In the genomic region with DNA sequence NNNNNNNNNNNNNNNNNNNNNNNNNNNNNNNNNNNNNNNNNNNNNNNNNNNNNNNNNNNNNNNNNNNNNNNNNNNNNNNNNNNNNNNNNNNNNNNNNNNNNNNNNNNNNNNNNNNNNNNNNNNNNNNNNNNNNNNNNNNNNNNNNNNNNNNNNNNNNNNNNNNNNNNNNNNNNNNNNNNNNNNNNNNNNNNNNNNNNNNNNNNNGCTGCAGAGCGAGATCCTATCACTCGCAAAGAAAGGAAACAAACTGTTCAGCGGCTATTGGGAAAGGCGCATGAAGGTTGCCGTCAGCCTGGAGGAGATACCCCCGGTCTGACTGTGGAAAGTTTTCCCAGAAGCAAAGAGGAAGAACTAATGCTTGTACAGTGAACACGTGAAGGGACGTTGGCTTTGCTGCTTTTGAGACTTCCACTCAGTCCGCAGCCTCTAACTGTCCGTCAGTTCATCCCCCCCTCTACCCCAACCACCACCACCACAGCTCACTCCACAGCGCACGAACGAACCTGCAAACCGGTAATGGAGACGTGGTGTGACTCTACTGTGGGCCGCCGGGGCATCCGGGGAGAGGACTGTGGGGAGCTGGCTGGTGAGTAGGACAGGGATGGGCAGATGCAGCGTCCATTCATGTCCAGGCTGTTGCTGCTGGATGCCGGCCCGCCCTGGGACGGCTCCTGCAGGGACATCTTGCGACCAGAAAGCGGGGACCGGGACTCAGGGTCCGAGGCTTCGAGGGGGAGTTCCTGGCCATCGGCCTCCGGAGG, we compare ENCODE assay signal across 12 mouse cellular contexts. TPM values are rescaled to one million over a fixed set of nuclear protein-coding genes. Genes with fewer than 3 reads are reported as not detected.
DNase-seq lines count a peak whose midpoint lies in the region; ATAC-seq and TF ChIP-seq lines count a peak whose summit lies in the region.
"Had no signal": no experiment of that assay in that cellular context is flagged by ENCODE, and none has a peak within 500 bp of the region (broad histone marks: within the 10 kb centered on the region; RNA-seq: fewer than 3 reads in every experiment).

No protein-coding gene starts in this region.

- peaks cover 16% of the 10 kb centered on the region for H3K36me3 ChIP-seq in kidney, embryonic 15.5 days
- H3K36me3 ChIP-seq in ES-Bruce4 (ENCODE audit: control insufficient read depth, insufficient read depth, low read length, poor library complexity, severe bottlenecking): 0 out of 2 replicates have a peak, but pooled peaks cover 2% of the 10 kb centered on the region
- H3K36me3 ChIP-seq in intestine, embryonic 16.5 days (ENCODE audit: control insufficient read depth, insufficient read depth, low read length): no peaks in the 10 kb centered on the region

- no peak for ATAC-seq in kidney, embryonic 15.5 days (replicated peaks; ENCODE audit: low FRiP score)
- ATAC-seq in intestine, embryonic 16.5 days: peak; percentile 26; the same call in 1 of the 2 replicates
- ATAC-seq: Patski had no signal

- no peaks in the 10 kb centered on the region for H3K27me3 ChIP-seq in kidney, embryonic 15.5 days
- H3K27me3 ChIP-seq in ES-Bruce4 (ENCODE audit: control insufficient read depth, insufficient read depth, low read length, poor library complexity, severe bottlenecking): no peaks in the 10 kb centered on the region
- no peaks in the 10 kb centered on the region for H3K27me3 ChIP-seq in intestine, embryonic 16.5 days (replicated peaks; ENCODE audit: control insufficient read depth, insufficient read depth, low read length)
- H3K27me3 ChIP-seq: embryonic facial prominence, embryonic 15.5 days; hindbrain, embryonic 13.5 days; limb, embryonic 15.5 days; Patski had no signal

- 0 out of 2 replicates have a peak overlapping the region, but pooled peaks have one; percentile 14 for H3K9ac ChIP-seq in kidney, embryonic 15.5 days
- peak overlapping the region; percentile 10 for H3K9ac ChIP-seq in ES-Bruce4 (ENCODE audit: low read depth, poor library complexity, severe bottlenecking)
- no peak overlapping the region for H3K9ac ChIP-seq in intestine, embryonic 16.5 days (ENCODE audit: low read depth, low read length)
- H3K9ac ChIP-seq: embryonic facial prominence, embryonic 15.5 days; hindbrain, embryonic 13.5 days; limb, embryonic 15.5 days had no signal

- no peak for TF ChIP-seq POLR2A in ES-Bruce4 (IDR thresholded peaks at IDR 0.05; ENCODE audit: insufficient read depth, low read length)

- TF ChIP-seq EP300 in ES-Bruce4 (IDR thresholded peaks at IDR 0.05; ENCODE audit: insufficient read depth, low read depth, low read length): no peak

- peaks cover 20% of the 10 kb centered on the region for H3K4me1 ChIP-seq in kidney, embryonic 15.5 days
- no peaks in the 10 kb centered on the region for H3K4me1 ChIP-seq in ES-Bruce4 (ENCODE audit: control insufficient read depth, insufficient read depth, low read length)
- H3K4me1 ChIP-seq in intestine, embryonic 16.5 days (ENCODE audit: control insufficient read depth, insufficient read depth, low read length): peaks cover 6% of the 10 kb centered on the region
- H3K4me1 ChIP-seq: embryonic facial prominence, embryonic 15.5 days had no signal

- H3K4me3 ChIP-seq in kidney, embryonic 15.5 days (replicated peaks): peak overlapping the region; percentile 17
- H3K4me3 ChIP-seq in ES-Bruce4 (ENCODE audit: low read depth, low read length): peak overlapping the region; percentile 22
- H3K4me3 ChIP-seq in intestine, embryonic 16.5 days (ENCODE audit: low read length): no peak overlapping the region
- H3K4me3 ChIP-seq: embryonic facial prominence, embryonic 15.5 days; hindbrain, embryonic 13.5 days; limb, embryonic 15.5 days had no signal

- peak overlapping the region; percentile 35 for H3K4me2 ChIP-seq in kidney, embryonic 15.5 days
- no peak overlapping the region for H3K4me2 ChIP-seq in intestine, embryonic 16.5 days (ENCODE audit: low read depth, low read length)
- H3K4me2 ChIP-seq: embryonic facial prominence, embryonic 15.5 days; hindbrain, embryonic 13.5 days; limb, embryonic 15.5 days had no signal

- DNase-seq in cerebellum, adult 18-20 months: peak; percentile 45 to 66
- no peak for DNase-seq in cerebellum, adult 8-10 months
- no peak for DNase-seq in kidney, adult 8-10 months
- no peak for DNase-seq in thymus, postnatal 4 days
- DNase-seq in Muller cell, postnatal 12 days (ENCODE audit: inconsistent ontology term): no peak

- H3K27ac ChIP-seq in kidney, embryonic 15.5 days: peak overlapping the region; percentile 89
- H3K27ac ChIP-seq in ES-Bruce4 (ENCODE audit: insufficient read depth, low read length): no peak overlapping the region
- no peak overlapping the region for H3K27ac ChIP-seq in intestine, embryonic 16.5 days (ENCODE audit: low read length)
- H3K27ac ChIP-seq: embryonic facial prominence, embryonic 15.5 days; hindbrain, embryonic 13.5 days; limb, embryonic 15.5 days had no signal

- WGBS in kidney, embryonic 15.5 days: 76% methylated on average over 29 of the region's 29 CpGs
- WGBS in intestine, embryonic 16.5 days: 73% methylated on average over 29 of the region's 29 CpGs

- H3K9me3 ChIP-seq in kidney, embryonic 15.5 days (replicated peaks): no peaks in the 10 kb centered on the region
- H3K9me3 ChIP-seq in ES-Bruce4 (replicated peaks; ENCODE audit: control insufficient read depth, insufficient read depth, low read length, poor library complexity, severe bottlenecking): no peaks in the 10 kb centered on the region
- H3K9me3 ChIP-seq in intestine, embryonic 16.5 days (ENCODE audit: control insufficient read depth, low read length): no peaks in the 10 kb centered on the region
- H3K9me3 ChIP-seq: embryonic facial prominence, embryonic 15.5 days; hindbrain, embryonic 13.5 days; limb, embryonic 15.5 days had no signal

- TF ChIP-seq CTCF in ES-Bruce4 (IDR thresholded peaks at IDR 0.05; ENCODE audit: low read depth, low read length): no peak

RNA-seq across cellular contexts. Expression of a gene that starts 15.8 kb away (rescaled TPM):
- polyA plus RNA-seq in kidney, embryonic 15.5 days (2015; fragmentation: Nextera tagmentation; extraction: Ambion mirVana): 35.5 and 39.5 TPM in 2 replicates
- 24.4 and 26.2 TPM in 2 replicates for polyA plus RNA-seq in ES-Bruce4 (2011; ENCODE audit: insufficient read depth, insufficient read length, low read depth, missing spikeins)
- polyA plus RNA-seq in intestine, embryonic 16.5 days (2015; fragmentation: Nextera tagmentation; extraction: Ambion mirVana): 15.0 and 17.1 TPM in 2 replicates

RNA-seq across cellular contexts. Expression of a gene that starts 56.1 kb away (rescaled TPM):
- polyA plus RNA-seq in kidney, embryonic 15.5 days (2015; fragmentation: Nextera tagmentation; extraction: Ambion mirVana): 20.4 and 25.6 TPM in 2 replicates
- polyA plus RNA-seq in ES-Bruce4 (2011; ENCODE audit: insufficient read depth, insufficient read length, low read depth, missing spikeins): 21.0 and 25.8 TPM in 2 replicates
- polyA plus RNA-seq in intestine, embryonic 16.5 days (2015; fragmentation: Nextera tagmentation; extraction: Ambion mirVana): 59.6 and 62.6 TPM in 2 replicates

RNA-seq across cellular contexts. Expression of a gene that starts 57.7 kb away (rescaled TPM):
- polyA plus RNA-seq in kidney, embryonic 15.5 days (2015; fragmentation: Nextera tagmentation; extraction: Ambion mirVana): 420 and 439 TPM in 2 replicates
- polyA plus RNA-seq in ES-Bruce4 (2011; ENCODE audit: insufficient read depth, insufficient read length, low read depth, missing spikeins): 344 and 397 TPM in 2 replicates
- 322 and 351 TPM in 2 replicates for polyA plus RNA-seq in intestine, embryonic 16.5 days (2015; fragmentation: Nextera tagmentation; extraction: Ambion mirVana)

Comparison
In these comparisons a context has a peak if more than half of its experiments do, and no peak if none do; other contexts are left out.
1. DNase-seq: peak in cerebellum, adult 18-20 months (2 of 2); none in cerebellum, adult 8-10 months (single experiment), kidney, adult 8-10 months (0 of 2), thymus, postnatal 4 days (single experiment) and Muller cell, postnatal 12 days (single experiment).